ENCODE assay signal across 22 mouse cellular contexts in genomic region chr10:71181091-71181490, GRCm38 (mm10). TPM values are rescaled to one million over a fixed set of nuclear protein-coding genes. Genes with fewer than 3 reads are reported as not detected.
DNase-seq lines count a peak whose midpoint lies in the region; ATAC-seq and TF ChIP-seq lines count a peak whose summit lies in the region.
"Had no signal": no experiment of that assay in that cellular context is flagged by ENCODE, and none has a peak within 500 bp of the region (broad histone marks: within the 10 kb centered on the region; RNA-seq: fewer than 3 reads in every experiment).

No protein-coding gene starts in this region.

- 41% methylated on average over 2 of the region's 2 CpGs for WGBS in kidney, adult 2 months
- 54% methylated on average over 2 of the region's 2 CpGs for WGBS in kidney, postnatal 0 days
- WGBS in kidney, embryonic 16.5 days = 64% methylated on average over 2 of the region's 2 CpGs

- TF ChIP-seq CTCF in kidney, adult 2 months (conservative IDR thresholded peaks at IDR 0.05; ENCODE audit: insufficient read depth, insufficient read length, low read depth, low read length) = no peak
- no peak for TF ChIP-seq CTCF in kidney, postnatal 0 days (IDR thresholded peaks at IDR 0.05; ENCODE audit: low read depth)

- TF ChIP-seq POLR2A in kidney, adult 2 months (IDR thresholded peaks at IDR 0.05; ENCODE audit: low read depth, low read length) = no peak

- peak overlapping the region; percentile 46 for H3K4me3 ChIP-seq in kidney, adult 2 months (ENCODE audit: insufficient read depth, low read depth, low read length)
- H3K4me3 ChIP-seq in kidney, postnatal 0 days (replicated peaks; ENCODE audit: low read depth, low read length) = no peak overlapping the region
- no peak overlapping the region for H3K4me3 ChIP-seq in kidney, embryonic 16.5 days (ENCODE audit: low read length)
- H3K4me3 ChIP-seq: embryonic facial prominence, embryonic 13.5 days; embryonic facial prominence, embryonic 15.5 days; erythroblast, embryonic 14.5 days; forebrain, embryonic 10.5 days; forebrain, embryonic 12.5 days had no signal

- no peak for ATAC-seq in kidney, postnatal 0 days (replicated peaks; ENCODE audit: low FRiP score, low read depth)
- ATAC-seq in kidney, embryonic 16.5 days (ENCODE audit: low FRiP score, low TSS enrichment) = no peak
- ATAC-seq: forebrain, embryonic 14.5 days had no signal

- H3K9me3 ChIP-seq in kidney, postnatal 0 days (replicated peaks; ENCODE audit: low read length) = no peaks in the 10 kb centered on the region
- H3K9me3 ChIP-seq in kidney, embryonic 16.5 days (ENCODE audit: low read length) = peaks cover 6% of the 10 kb centered on the region; the same call in 1 of the 2 replicates
- H3K9me3 ChIP-seq: embryonic facial prominence, embryonic 13.5 days; embryonic facial prominence, embryonic 15.5 days; forebrain, embryonic 10.5 days had no signal

- no peaks in the 10 kb centered on the region for H3K27me3 ChIP-seq in kidney, adult 2 months (replicated peaks; ENCODE audit: control insufficient read depth, insufficient read depth, low read length)
- no peaks in the 10 kb centered on the region for H3K27me3 ChIP-seq in kidney, postnatal 0 days (ENCODE audit: insufficient read depth, low read length)
- H3K27me3 ChIP-seq in kidney, embryonic 16.5 days (ENCODE audit: insufficient read depth, low read length) = no peaks in the 10 kb centered on the region
- H3K27me3 ChIP-seq: embryonic facial prominence, embryonic 13.5 days; embryonic facial prominence, embryonic 15.5 days; forebrain, embryonic 12.5 days had no signal

- peaks cover 4% of the 10 kb centered on the region for H3K4me1 ChIP-seq in kidney, adult 2 months (ENCODE audit: control insufficient read depth, insufficient read depth, low read length)
- H3K4me1 ChIP-seq in kidney, postnatal 0 days (replicated peaks; ENCODE audit: insufficient read depth, low read length) = no peaks in the 10 kb centered on the region
- 0 out of 2 replicates have a peak, but pooled peaks cover 6% of the 10 kb centered on the region for H3K4me1 ChIP-seq in kidney, embryonic 16.5 days (ENCODE audit: insufficient read depth, low read length)
- H3K4me1 ChIP-seq: forebrain, embryonic 10.5 days; forebrain, embryonic 12.5 days had no signal

- H3K9ac ChIP-seq in kidney, postnatal 0 days (ENCODE audit: low read depth, low read length) = no peak overlapping the region
- no peak overlapping the region for H3K9ac ChIP-seq in kidney, embryonic 16.5 days (replicated peaks; ENCODE audit: low read length)
- H3K9ac ChIP-seq: embryonic facial prominence, embryonic 13.5 days; embryonic facial prominence, embryonic 15.5 days; forebrain, embryonic 12.5 days had no signal

- H3K4me2 ChIP-seq in kidney, postnatal 0 days (ENCODE audit: low read length) = no peak overlapping the region
- H3K4me2 ChIP-seq in kidney, embryonic 16.5 days (replicated peaks; ENCODE audit: low read depth, low read length) = no peak overlapping the region
- H3K4me2 ChIP-seq: embryonic facial prominence, embryonic 13.5 days; embryonic facial prominence, embryonic 15.5 days; forebrain, embryonic 12.5 days had no signal

- no peaks in the 10 kb centered on the region for H3K36me3 ChIP-seq in kidney, adult 2 months (ENCODE audit: control insufficient read depth, insufficient read depth, low read length)
- H3K36me3 ChIP-seq in kidney, postnatal 0 days (ENCODE audit: insufficient read depth, low read length) = no peaks in the 10 kb centered on the region
- H3K36me3 ChIP-seq in kidney, embryonic 16.5 days (ENCODE audit: insufficient read depth, low read length) = no peaks in the 10 kb centered on the region
- H3K36me3 ChIP-seq: embryonic facial prominence, embryonic 13.5 days; embryonic facial prominence, embryonic 15.5 days; forebrain, embryonic 10.5 days; forebrain, embryonic 12.5 days had no signal

- H3K27ac ChIP-seq in kidney, adult 2 months (ENCODE audit: insufficient read depth, low read depth, low read length) = peak overlapping the region; percentile 81
- H3K27ac ChIP-seq in kidney, postnatal 0 days = peak overlapping the region; percentile 27; the same call in 1 of the 2 replicates
- H3K27ac ChIP-seq in kidney, embryonic 16.5 days (ENCODE audit: low read length) = no peak overlapping the region; the same call in 1 of the 2 replicates
- H3K27ac ChIP-seq: embryonic facial prominence, embryonic 13.5 days; embryonic facial prominence, embryonic 15.5 days; forebrain, embryonic 10.5 days; forebrain, embryonic 12.5 days had no signal

- peak; percentile 57 for DNase-seq in kidney, adult 2 months
- no peak for DNase-seq in kidney, postnatal 4 days
- DNase-seq in kidney, postnatal 0 days (ENCODE audit: low spot score) = no peak
- DNase-seq in kidney, postnatal 36 days = peak; percentile 26 to 43
- no peak for DNase-seq in kidney, postnatal 25 days
- DNase-seq: adrenal gland, adult 2 months; adrenal gland, postnatal 10 days; adrenal gland, postnatal 25 days; cerebellum, adult 11 months; cerebellum, adult 18-20 months; cerebellum, adult 8-10 months; cerebellum, adult 9-11 months; cerebellum, postnatal 14 days; cerebellum, postnatal 36 days; embryo, embryonic 11 days had no signal

RNA-seq across cellular contexts. Expression of gene Bicc1, which starts 21.6 kb away (rescaled TPM):
- 69.0 and 78.8 TPM in 2 replicates for polyA plus RNA-seq in kidney, adult 2 months (2012; rRNA removed)
- 65.7 and 71.7 TPM in 2 replicates for polyA plus RNA-seq in kidney, postnatal 0 days (2015; fragmentation: Nextera tagmentation; extraction: Ambion mirVana)
- polyA plus RNA-seq in kidney, embryonic 16.5 days (2015; fragmentation: Nextera tagmentation; extraction: Ambion mirVana) = 44.7 and 48.0 TPM in 2 replicates
- polyA plus RNA-seq: erythroblast, embryonic 14.5 days had no signal

RNA-seq across cellular contexts. Expression of gene Tfam, which starts 57.0 kb away (rescaled TPM):
- polyA plus RNA-seq in kidney, adult 2 months (2012; rRNA removed) = 9.0 and 12.8 TPM in 2 replicates
- 75.2 and 77.9 TPM in 2 replicates for polyA plus RNA-seq in kidney, postnatal 0 days (2015; fragmentation: Nextera tagmentation; extraction: Ambion mirVana)
- 84.6 and 89.5 TPM in 2 replicates for polyA plus RNA-seq in kidney, embryonic 16.5 days (2015; fragmentation: Nextera tagmentation; extraction: Ambion mirVana)

Comparison
In these comparisons a context has a peak if more than half of its experiments do, and no peak if none do; other contexts are left out.
1. DNase-seq: peak in kidney, adult 2 months (single experiment) and kidney, postnatal 36 days (2 of 2); none in kidney, postnatal 4 days (0 of 2), kidney, postnatal 0 days (single experiment) and kidney, postnatal 25 days (0 of 2).